Mouse (Mus musculus): Measurements from ENCODE around the gene Zfp790. TPM values are rescaled to one million over a fixed set of nuclear protein-coding genes. Genes with fewer than 3 reads are reported as not detected.

The Zfp790 gene
- total and polyA plus RNA-seq, 2 experiments = 1.4 to 7.2 TPM

DNA sequence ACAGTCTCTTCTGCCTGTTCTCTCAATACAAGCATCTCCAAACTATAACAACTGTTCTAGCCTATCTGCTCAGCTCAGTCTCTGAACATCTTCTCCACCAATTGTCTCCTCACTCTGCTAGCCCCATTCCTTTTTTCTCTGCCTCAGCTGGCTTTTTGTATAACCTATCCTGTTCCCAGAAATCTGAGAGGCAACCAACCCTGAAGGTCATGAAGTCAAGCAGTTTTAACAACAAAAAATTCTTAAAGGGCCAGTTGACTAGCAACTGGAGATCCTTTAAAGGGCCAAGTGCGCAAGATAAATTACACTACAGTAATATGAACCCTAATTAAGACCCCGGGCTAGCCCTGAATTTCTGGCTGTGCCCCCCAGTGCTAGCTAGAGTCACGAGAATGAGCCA lies 41.5 kb upstream of the Zfp790 start:
- Histone ChIP-seq H3K27ac (replicated peaks; ENCODE audit: insufficient read depth, low read depth, low read length) (no peak overlapping the region), H3K4me1 (ENCODE audit: control insufficient read depth, insufficient read depth, low read length) (no peaks in the 10 kb centered on the region), H3K79me2 (ENCODE audit: control insufficient read depth, insufficient read depth, low read length) (peaks cover 4% of the 10 kb centered on the region; the same call in 1 of the 2 replicates), H3K4me3 (ENCODE audit: insufficient read depth, low read depth, low read length) (no peak overlapping the region), H3K27me3 (ENCODE audit: control insufficient read depth, insufficient read depth, low read length) (no peaks in the 10 kb centered on the region), H3K9ac (ENCODE audit: low read depth, low read length) (no peak overlapping the region), H3K36me3 (ENCODE audit: control insufficient read depth, insufficient read depth, low read length) (peaks cover 66% of the 10 kb centered on the region)
- DNase-seq (ENCODE audit: extremely low read depth, low read depth, low spot score) = no peak
- 96% methylated on average over 3 of the region's 3 CpGs for WGBS
- no peak for TF ChIP-seq POLR2A (IDR thresholded peaks at IDR 0.05; ENCODE audit: extremely low read depth, insufficient read depth, low read length)
- no peak for TF ChIP-seq CTCF (IDR thresholded peaks at IDR 0.05; ENCODE audit: low read depth, low read length)

DNA sequence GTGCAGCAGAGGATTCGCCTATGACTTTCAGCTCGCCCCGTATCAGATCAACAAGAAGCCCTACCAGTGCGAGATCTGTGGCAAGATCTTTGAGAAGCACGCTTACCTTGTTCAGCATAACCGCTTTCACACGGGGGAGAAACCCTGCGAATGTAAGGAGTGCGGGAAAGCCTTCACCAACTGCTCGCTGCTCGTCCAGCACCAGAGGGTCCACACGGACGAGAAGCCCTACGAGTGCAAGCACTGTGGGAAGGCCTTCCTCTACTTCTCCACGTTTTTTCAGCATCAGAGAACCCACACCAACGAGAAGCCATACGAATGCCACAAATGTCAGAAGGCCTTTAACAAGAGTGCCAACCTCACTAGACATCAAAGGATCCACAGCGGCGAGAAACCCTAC lies 39.3 kb upstream of the Zfp790 start:
- no peaks in the 10 kb centered on the region for H3K4me1 ChIP-seq (ENCODE audit: control insufficient read depth, insufficient read depth, low read length)
- peaks cover 64% of the 10 kb centered on the region for H3K36me3 ChIP-seq (ENCODE audit: control insufficient read depth, insufficient read depth, low read length)
- TF ChIP-seq CTCF (IDR thresholded peaks at IDR 0.05; ENCODE audit: low read depth, low read length) (no peak), POLR2A (IDR thresholded peaks at IDR 0.05; ENCODE audit: extremely low read depth, insufficient read depth, low read length) (no peak)
- WGBS = 99% methylated on average over 19 of the region's 19 CpGs
- no peaks in the 10 kb centered on the region for H3K79me2 ChIP-seq (ENCODE audit: control insufficient read depth, insufficient read depth, low read length)
- no peak for DNase-seq (ENCODE audit: extremely low read depth, low read depth, low spot score)
- H3K27ac ChIP-seq (replicated peaks; ENCODE audit: insufficient read depth, low read depth, low read length) = no peak overlapping the region
- no peaks in the 10 kb centered on the region for H3K27me3 ChIP-seq (ENCODE audit: control insufficient read depth, insufficient read depth, low read length)
- no peak overlapping the region for H3K9ac ChIP-seq (ENCODE audit: low read depth, low read length)
- H3K4me3 ChIP-seq (ENCODE audit: insufficient read depth, low read depth, low read length) = no peak overlapping the region

DNA sequence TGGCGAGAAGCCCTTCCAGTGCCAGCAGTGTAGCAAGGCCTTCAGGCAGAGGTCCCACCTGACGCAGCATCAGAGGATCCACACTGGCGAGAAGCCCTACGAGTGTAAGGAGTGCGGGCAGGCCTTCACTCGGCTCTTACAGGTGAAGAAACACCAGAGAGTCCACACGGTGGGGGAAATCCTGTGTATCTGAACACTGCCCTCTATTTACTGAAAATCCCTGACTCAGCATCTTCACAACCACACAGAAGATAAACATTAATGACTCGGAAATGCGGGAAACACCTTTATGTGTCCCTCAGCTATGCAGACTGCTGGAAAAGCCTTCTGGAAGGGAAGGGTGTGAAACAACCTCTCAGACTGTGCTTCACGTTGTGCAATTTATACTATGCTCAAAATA lies 38.5 kb upstream of the Zfp790 start:
- Histone ChIP-seq H3K4me1 (ENCODE audit: control insufficient read depth, insufficient read depth, low read length) (no peaks in the 10 kb centered on the region), H3K27ac (replicated peaks; ENCODE audit: insufficient read depth, low read depth, low read length) (no peak overlapping the region), H3K4me3 (ENCODE audit: insufficient read depth, low read depth, low read length) (no peak overlapping the region), H3K36me3 (ENCODE audit: control insufficient read depth, insufficient read depth, low read length) (peaks cover 59% of the 10 kb centered on the region), H3K79me2 (ENCODE audit: control insufficient read depth, insufficient read depth, low read length) (no peaks in the 10 kb centered on the region), H3K27me3 (ENCODE audit: control insufficient read depth, insufficient read depth, low read length) (no peaks in the 10 kb centered on the region), H3K9ac (ENCODE audit: low read depth, low read length) (no peak overlapping the region)
- DNase-seq (ENCODE audit: extremely low read depth, low read depth, low spot score) = no peak
- no peak for TF ChIP-seq CTCF (IDR thresholded peaks at IDR 0.05; ENCODE audit: low read depth, low read length)
- TF ChIP-seq POLR2A (IDR thresholded peaks at IDR 0.05; ENCODE audit: extremely low read depth, insufficient read depth, low read length) = no peak
- WGBS = 96% methylated on average over 10 of the region's 10 CpGs

DNA sequence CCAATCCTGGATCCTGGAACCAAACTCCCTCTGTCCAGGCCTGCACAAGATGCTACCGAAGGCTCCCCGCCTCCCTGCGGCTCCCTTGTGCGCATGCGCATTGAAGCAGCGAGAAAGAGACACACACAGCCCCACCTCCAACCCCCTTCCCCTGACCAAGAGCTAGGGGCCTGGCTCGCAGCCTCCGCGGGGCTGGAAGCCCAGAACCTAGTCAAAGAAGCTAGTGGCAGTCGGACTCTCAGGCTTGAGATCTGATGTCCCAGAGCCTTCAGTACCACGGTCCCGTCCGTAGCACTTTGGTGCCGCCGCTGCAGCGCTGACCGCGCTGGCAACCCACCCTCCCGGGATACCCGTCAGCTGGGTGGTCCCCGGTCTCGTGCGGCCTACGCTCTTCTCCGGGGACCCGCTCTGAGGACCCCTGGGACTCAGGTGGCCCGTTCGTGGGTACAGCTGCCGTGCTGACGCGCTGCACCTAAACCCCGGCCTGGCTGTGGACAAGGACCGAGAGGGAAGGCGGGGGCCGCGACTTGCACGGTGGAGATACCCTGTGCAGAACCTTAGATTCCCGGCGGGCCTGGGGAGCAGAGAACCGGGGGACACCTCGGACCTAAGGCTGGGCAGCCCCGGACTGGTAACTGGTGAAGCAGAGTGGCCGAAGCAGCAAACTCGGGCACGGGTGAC lies 31.9 kb upstream of the Zfp790 start, which contains the start of gene Zfp30:
Gene Zfp30 (plus strand): TSS at position 128 of the 681 bp plus-strand sequence.
- WGBS = under 1% methylated on average over 45 of the region's 45 CpGs
- Histone ChIP-seq H3K9ac (ENCODE audit: low read depth, low read length) (peak within 1 kb of the TSS; percentile 85), H3K36me3 (ENCODE audit: control insufficient read depth, insufficient read depth, low read length) (peaks cover 3% of the 10 kb centered on the region; the same call in 1 of the 2 replicates), H3K27ac (replicated peaks; ENCODE audit: insufficient read depth, low read depth, low read length) (peak within 1 kb of the TSS; percentile 12; the same call in 1 of the 2 replicates), H3K4me1 (ENCODE audit: control insufficient read depth, insufficient read depth, low read length) (0 out of 2 replicates have a peak, but pooled peaks cover 1% of the 10 kb centered on the region), H3K4me3 (ENCODE audit: insufficient read depth, low read depth, low read length) (peak within 1 kb of the TSS; percentile 75), H3K27me3 (ENCODE audit: control insufficient read depth, insufficient read depth, low read length) (no peaks in the 10 kb centered on the region), H3K79me2 (ENCODE audit: control insufficient read depth, insufficient read depth, low read length) (peaks cover 2% of the 10 kb centered on the region; the same call in 1 of the 2 replicates)
- TF ChIP-seq CTCF (IDR thresholded peaks at IDR 0.05; ENCODE audit: low read depth, low read length) (no peak), POLR2A (IDR thresholded peaks at IDR 0.05; ENCODE audit: extremely low read depth, insufficient read depth, low read length) (0 out of 2 replicates have a peak, but pooled peaks have one; percentile 21)
- DNase-seq (ENCODE audit: extremely low read depth, low read depth, low spot score) = peak; percentile 73

DNA sequence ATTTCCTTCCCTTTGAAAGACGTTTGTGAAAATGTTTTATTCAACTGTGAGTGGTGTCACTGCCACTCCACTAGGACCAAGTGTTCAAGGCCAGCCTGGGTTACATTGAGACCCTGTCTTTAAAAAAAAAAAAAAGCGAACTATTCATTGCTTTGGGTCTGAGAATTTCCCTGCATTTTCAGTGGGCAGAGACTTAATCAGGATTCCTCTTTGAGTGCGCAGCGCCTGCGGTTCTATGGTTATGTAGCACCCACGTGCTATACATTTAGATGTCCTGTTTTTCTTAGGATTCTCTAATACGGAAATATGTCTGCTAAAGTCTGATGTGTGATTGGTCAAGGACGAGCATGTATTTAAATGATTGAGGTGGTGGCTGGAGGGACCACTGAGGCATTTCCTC lies 30.9 kb upstream of the Zfp790 start:
- WGBS = 73% methylated on average over 8 of the region's 8 CpGs
- Histone ChIP-seq H3K9ac (ENCODE audit: low read depth, low read length) (no peak overlapping the region), H3K4me3 (ENCODE audit: insufficient read depth, low read depth, low read length) (no peak overlapping the region)

DNA sequence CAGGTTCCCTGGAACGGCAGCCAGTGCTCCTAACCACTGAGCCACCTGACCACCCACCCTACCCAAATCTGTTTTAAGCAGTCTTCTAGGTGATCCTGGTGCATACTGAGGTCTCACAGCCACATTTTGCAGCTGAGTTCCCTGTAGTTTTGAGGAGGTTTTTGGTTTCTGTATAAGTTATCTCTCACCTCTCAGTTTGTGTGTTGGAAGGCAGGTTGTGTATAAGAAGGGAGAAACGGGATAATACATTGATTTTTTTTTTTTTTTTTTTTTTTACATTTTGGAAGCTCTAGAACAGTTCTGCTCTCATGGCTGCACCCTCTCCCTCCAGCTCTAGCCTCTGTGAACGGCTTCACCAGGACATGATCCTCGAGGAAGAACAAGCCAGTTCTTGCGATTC lies 30.0 kb upstream of the Zfp790 start:
- Histone ChIP-seq H3K27ac (replicated peaks; ENCODE audit: insufficient read depth, low read depth, low read length) (no peak overlapping the region), H3K4me3 (ENCODE audit: insufficient read depth, low read depth, low read length) (no peak overlapping the region), H3K79me2 (ENCODE audit: control insufficient read depth, insufficient read depth, low read length) (peaks cover 2% of the 10 kb centered on the region; the same call in 1 of the 2 replicates), H3K36me3 (ENCODE audit: control insufficient read depth, insufficient read depth, low read length) (peaks cover 14% of the 10 kb centered on the region; the same call in 1 of the 2 replicates), H3K9ac (ENCODE audit: low read depth, low read length) (no peak overlapping the region), H3K27me3 (ENCODE audit: control insufficient read depth, insufficient read depth, low read length) (no peaks in the 10 kb centered on the region), H3K4me1 (ENCODE audit: control insufficient read depth, insufficient read depth, low read length) (0 out of 2 replicates have a peak, but pooled peaks cover 1% of the 10 kb centered on the region)
- no peak for TF ChIP-seq POLR2A (IDR thresholded peaks at IDR 0.05; ENCODE audit: extremely low read depth, insufficient read depth, low read length)
- no peak for TF ChIP-seq CTCF (IDR thresholded peaks at IDR 0.05; ENCODE audit: low read depth, low read length)
- WGBS = 86% methylated on average over 5 of the region's 5 CpGs
- DNase-seq (ENCODE audit: extremely low read depth, low read depth, low spot score) = no peak

More for the DNA sequence above, 30.9 kb upstream of the Zfp790 start:
- Histone ChIP-seq H3K4me1 (ENCODE audit: control insufficient read depth, insufficient read depth, low read length) (0 out of 2 replicates have a peak, but pooled peaks cover 1% of the 10 kb centered on the region), H3K27me3 (ENCODE audit: control insufficient read depth, insufficient read depth, low read length) (no peaks in the 10 kb centered on the region), H3K27ac (replicated peaks; ENCODE audit: insufficient read depth, low read depth, low read length) (no peak overlapping the region), H3K79me2 (ENCODE audit: control insufficient read depth, insufficient read depth, low read length) (peaks cover 2% of the 10 kb centered on the region; the same call in 1 of the 2 replicates), H3K36me3 (ENCODE audit: control insufficient read depth, insufficient read depth, low read length) (peaks cover 11% of the 10 kb centered on the region; the same call in 1 of the 2 replicates)
- DNase-seq (ENCODE audit: extremely low read depth, low read depth, low spot score) = no peak
- no peak for TF ChIP-seq POLR2A (IDR thresholded peaks at IDR 0.05; ENCODE audit: extremely low read depth, insufficient read depth, low read length)
- no peak for TF ChIP-seq CTCF (IDR thresholded peaks at IDR 0.05; ENCODE audit: low read depth, low read length)
